Mouse (Mus musculus) erythroblast, embryonic 14.5 days (primary cell): ENCODE measurements around the gene Rgs8. TPM values are rescaled to one million over a fixed set of nuclear protein-coding genes. Genes with fewer than 3 reads are reported as not detected.

Experiments
- H3K27me3 ChIP-seq: 2 replicates; pipeline ENCODE4 v1.6.1; 2012; ENCODE audit warnings: inconsistent platforms; ENCODE audit not compliant: control insufficient read depth
- H3K36me3 ChIP-seq: 2 replicates; pipeline ENCODE4 v1.6.1; 2012; ENCODE audit warnings: mild to moderate bottlenecking, inconsistent platforms; ENCODE audit not compliant: control insufficient read depth
- H3K4me1 ChIP-seq: 2 replicates; pipeline ENCODE4 v1.6.1; 2012; ENCODE audit warnings: inconsistent platforms; ENCODE audit not compliant: control insufficient read depth
- H3K4me3 ChIP-seq: replicated peaks from 2 replicates; pipeline ENCODE3; 2012; ENCODE audit warnings: moderate library complexity, mild to moderate bottlenecking, inconsistent platforms
- H3K9me3 ChIP-seq: 2 replicates; pipeline ENCODE4 v1.6.1; 2012; ENCODE audit warnings: low read length, inconsistent platforms, mixed read lengths; ENCODE audit not compliant: control insufficient read depth
- GATA1 ChIP-seq: IDR thresholded peaks from 2 replicates; pipeline ENCODE4 v1.6.1; 2012; ENCODE audit warnings: low read length, inconsistent platforms, mixed read lengths
- TAL1 ChIP-seq: IDR thresholded peaks from 3 replicates; pipeline ENCODE4 v1.6.1; 2012; ENCODE audit warnings: low read length, inconsistent platforms, mixed read lengths
- polyA plus RNA-seq: library from polyadenylated mRNA; stranded (reverse); fragments of >175 nt; gene quantifications from 2 replicates; pipeline ENCODE4 v1.2.3, GENCODE M21; 2012

The Rgs8 gene
- polyA plus RNA-seq, 1 experiment = not detected

GRCm38 (mm10) chr1:153712633-153713032, 59.8 kb downstream of the Rgs8 start:
- H3K4me1 ChIP-seq = no peaks in the 10 kb centered on the region
- TF ChIP-seq TAL1 (no peak), GATA1 (no peak)
- H3K27me3 ChIP-seq = no peaks in the 10 kb centered on the region
- H3K4me3 ChIP-seq = no peak overlapping the region
- no peaks in the 10 kb centered on the region for H3K36me3 ChIP-seq
- H3K9me3 ChIP-seq = peaks cover 2% of the 10 kb centered on the region; the same call in 1 of the 2 replicates

- TF ChIP-seq GATA1 (no peak), TAL1 (no peak)
- H3K4me1 ChIP-seq = no peaks in the 10 kb centered on the region
- H3K4me3 ChIP-seq = no peak overlapping the region
- no peaks in the 10 kb centered on the region for H3K27me3 ChIP-seq
- no peaks in the 10 kb centered on the region for H3K9me3 ChIP-seq
- no peaks in the 10 kb centered on the region for H3K36me3 ChIP-seq
These were observed 65.2 kb downstream of the Rgs8 start for GRCm38 (mm10) chr1:153717990-153718389.

GRCm38 (mm10) chr1:153720935-153721334, 68.1 kb downstream of the Rgs8 start:
- no peaks in the 10 kb centered on the region for H3K27me3 ChIP-seq
- no peaks in the 10 kb centered on the region for H3K4me1 ChIP-seq
- H3K9me3 ChIP-seq = no peaks in the 10 kb centered on the region
- H3K4me3 ChIP-seq = no peak overlapping the region
- H3K36me3 ChIP-seq = no peaks in the 10 kb centered on the region
- no peak for TF ChIP-seq GATA1
- TF ChIP-seq TAL1 = no peak

GRCm38 (mm10) chr1:153721565-153722310, 68.9 kb downstream of the Rgs8 start:
- H3K4me1 ChIP-seq = no peaks in the 10 kb centered on the region
- TF ChIP-seq GATA1 (no peak), TAL1 (no peak)
- H3K4me3 ChIP-seq = no peak overlapping the region
- no peaks in the 10 kb centered on the region for H3K27me3 ChIP-seq
- H3K9me3 ChIP-seq = no peaks in the 10 kb centered on the region
- H3K36me3 ChIP-seq = no peaks in the 10 kb centered on the region

GRCm38 (mm10) chr1:153723426-153723825, 70.6 kb downstream of the Rgs8 start:
- TF ChIP-seq TAL1 (no peak), GATA1 (no peak)
- Histone ChIP-seq H3K4me1 (no peaks in the 10 kb centered on the region), H3K4me3 (no peak overlapping the region), H3K27me3 (no peaks in the 10 kb centered on the region), H3K9me3 (no peaks in the 10 kb centered on the region), H3K36me3 (no peaks in the 10 kb centered on the region)

GRCm38 (mm10) chr1:153726636-153727035, 73.8 kb downstream of the Rgs8 start:
- Histone ChIP-seq H3K4me3 (no peak overlapping the region), H3K4me1 (no peaks in the 10 kb centered on the region), H3K27me3 (no peaks in the 10 kb centered on the region), H3K9me3 (no peaks in the 10 kb centered on the region), H3K36me3 (no peaks in the 10 kb centered on the region)
- TF ChIP-seq TAL1 = no peak
- TF ChIP-seq GATA1 = no peak

- H3K9me3 ChIP-seq = no peaks in the 10 kb centered on the region
- no peaks in the 10 kb centered on the region for H3K36me3 ChIP-seq
- H3K4me3 ChIP-seq = no peak overlapping the region
- TF ChIP-seq GATA1 = no peak
- no peak for TF ChIP-seq TAL1
- H3K27me3 ChIP-seq = no peaks in the 10 kb centered on the region
- peaks cover 18% of the 10 kb centered on the region for H3K4me1 ChIP-seq
These were observed 77.0 kb downstream of the Rgs8 start for GRCm38 (mm10) chr1:153729806-153730205.

GRCm38 (mm10) chr1:153730671-153731070, 77.8 kb downstream of the Rgs8 start:
- Histone ChIP-seq H3K4me3 (no peak overlapping the region), H3K9me3 (no peaks in the 10 kb centered on the region), H3K4me1 (peaks cover 18% of the 10 kb centered on the region), H3K36me3 (no peaks in the 10 kb centered on the region), H3K27me3 (peaks cover 2% of the 10 kb centered on the region; the same call in 1 of the 2 replicates)
- TF ChIP-seq GATA1 = no peak
- no peak for TF ChIP-seq TAL1

- Histone ChIP-seq H3K27me3 (peaks cover 14% of the 10 kb centered on the region), H3K36me3 (no peaks in the 10 kb centered on the region), H3K9me3 (no peaks in the 10 kb centered on the region), H3K4me1 (peaks cover 18% of the 10 kb centered on the region), H3K4me3 (no peak overlapping the region)
- TF ChIP-seq GATA1 = no peak
- TF ChIP-seq TAL1 = no peak
These were observed 80.4 kb downstream of the Rgs8 start for GRCm38 (mm10) chr1:153733181-153733580.
